Mouse (Mus musculus) stomach, postnatal 0 days (tissue): ENCODE measurements around the gene Myh6. TPM values are rescaled to one million over a fixed set of nuclear protein-coding genes. Genes with fewer than 3 reads are reported as not detected.
A peak's percentile ranks its signal among the peaks of the same experiment; 100 is the strongest.

Experiments used
- ATAC-seq: fragments of 200-750 bp; cut with Nextera tagmentation; 2 replicates; pipeline ENCODE4 v1.8.0; 2017; ENCODE audit not compliant: low FRiP score, low TSS enrichment
- DNase-seq: peaks from one replicate; pipeline ENCODE4 v3.0.0-alpha.2; 2016; ENCODE audit warnings: low spot score
- H3K27ac ChIP-seq: fragments of 300-500 bp; sonication (generic); replicated peaks from 2 replicates; pipeline ENCODE4 v1.5.1; 2014; ENCODE audit warnings: mild to moderate bottlenecking, control low read depth
- H3K27me3 ChIP-seq: fragments of 300-500 bp; sonication (generic); 2 replicates; pipeline ENCODE4 v1.6.1; 2014; ENCODE audit warnings: low read length; ENCODE audit not compliant: control insufficient read depth, insufficient read depth
- H3K36me3 ChIP-seq: fragments of 300-500 bp; sonication (generic); 2 replicates; pipeline ENCODE4 v1.6.1; 2014; ENCODE audit warnings: low read length, mixed read lengths; ENCODE audit not compliant: control insufficient read depth, insufficient read depth
- H3K4me1 ChIP-seq: fragments of 300-500 bp; sonication (generic); replicated peaks from 2 replicates; pipeline ENCODE4 v1.6.1; 2014; ENCODE audit warnings: antibody characterized with exemption; ENCODE audit not compliant: control insufficient read depth, insufficient read depth
- H3K4me2 ChIP-seq: fragments of 300-500 bp; sonication (generic); replicated peaks from 2 replicates; pipeline ENCODE4 v1.6.1; 2014; ENCODE audit warnings: low read depth, mild to moderate bottlenecking, control low read depth, moderate library complexity
- H3K4me3 ChIP-seq: fragments of 300-500 bp; sonication (generic); 2 replicates; pipeline ENCODE4 v1.5.1; 2014; ENCODE audit warnings: low read depth, low read length, control low read depth
- H3K9ac ChIP-seq: fragments of 300-500 bp; sonication (generic); 2 replicates; pipeline ENCODE4 v1.6.1; 2014; ENCODE audit warnings: mild to moderate bottlenecking, low read length, control low read depth, mixed read lengths
- H3K9me3 ChIP-seq: fragments of 300-500 bp; sonication (generic); 2 replicates; pipeline ENCODE4 v1.6.1; 2016; ENCODE audit warnings: low read length; ENCODE audit not compliant: control insufficient read depth
- CTCF ChIP-seq: IDR thresholded peaks from 2 replicates; pipeline ENCODE4 v1.5.1; 2016; ENCODE audit warnings: antibody characterized with exemption, low read depth, mild to moderate bottlenecking, moderate library complexity
- EP300 ChIP-seq: optimal IDR thresholded peaks from 2 replicates; pipeline ENCODE3; 2016; ENCODE audit warnings: antibody characterized with exemption
- WGBS: fragments of 180-500 bp; shearing (Covaris S2); extraction: QIAGEN DNeasy Blood & Tissue Kit; methylation state at CpG from one replicate; pipeline ENCODE4 v1.1.7; 2014; 5-methylcytosine and 5-hydroxymethylcytosine counted together
- polyA plus RNA-seq: library from polyadenylated mRNA; unstranded; fragments of >200 nt; fragmentation: Nextera tagmentation; extraction: Ambion mirVana; gene quantifications from 2 replicates; pipeline ENCODE4 v1.2.1, GENCODE M21; 2015

Gene Myh6
- polyA plus RNA-seq, 1 experiment from 2014 or later = 0.29 TPM

DNA sequence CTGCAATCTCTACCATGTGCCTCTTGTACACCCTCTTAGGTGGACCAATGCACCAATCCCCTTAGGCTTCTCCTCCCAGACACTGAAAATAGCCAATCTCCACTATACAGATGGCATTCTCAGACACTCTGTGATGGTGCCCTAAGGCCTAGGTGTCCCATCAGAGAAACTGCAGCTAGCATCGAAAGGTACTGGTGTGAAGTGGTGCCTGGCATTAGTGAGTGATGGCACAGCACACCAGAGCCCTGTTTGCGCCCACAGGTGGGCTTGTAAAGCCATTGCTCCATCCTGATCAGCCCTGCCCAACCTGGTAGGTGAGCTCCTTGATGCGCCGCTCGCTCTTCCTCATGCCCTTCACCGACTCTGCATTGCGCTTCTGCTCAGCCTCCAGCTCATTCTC, 22.8 kb downstream of the Myh6 start:
- 93% methylated on average over 7 of the region's 7 CpGs for WGBS
- Histone ChIP-seq H3K27me3 (no peaks in the 10 kb centered on the region), H3K27ac (no peak overlapping the region), H3K9me3 (no peaks in the 10 kb centered on the region), H3K36me3 (no peaks in the 10 kb centered on the region), H3K4me2 (no peak overlapping the region), H3K9ac (no peak overlapping the region), H3K4me3 (no peak overlapping the region), H3K4me1 (no peaks in the 10 kb centered on the region)
- TF ChIP-seq CTCF (no peak), EP300 (no peak)
- ATAC-seq (no peak), DNase-seq (no peak)

DNA sequence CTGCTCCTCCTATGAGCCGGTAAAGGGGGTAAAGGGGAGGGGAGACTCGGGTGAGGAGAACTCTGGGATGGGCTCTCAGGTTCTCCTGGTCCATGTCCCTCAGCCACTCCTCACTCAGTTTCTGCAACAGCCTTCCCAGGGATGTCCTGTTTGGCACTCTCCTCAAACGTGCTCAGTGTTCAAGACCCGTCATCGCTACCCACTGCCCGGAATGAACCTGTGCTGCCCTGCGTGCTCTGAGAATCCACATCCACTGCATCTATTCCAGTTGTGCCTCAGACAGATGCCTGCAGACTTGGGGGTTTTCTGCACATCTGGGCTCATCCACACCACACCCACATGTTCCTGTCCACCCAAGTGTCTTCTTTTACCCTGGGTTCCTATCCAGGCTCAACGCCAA, 24.2 kb downstream of the Myh6 start:
- no peak for TF ChIP-seq CTCF
- 91% methylated on average over 8 of the region's 8 CpGs for WGBS
- no peak overlapping the region for H3K9ac ChIP-seq
- no peaks in the 10 kb centered on the region for H3K27me3 ChIP-seq
- H3K36me3 ChIP-seq = no peaks in the 10 kb centered on the region
- no peak overlapping the region for H3K27ac ChIP-seq
- no peak overlapping the region for H3K4me2 ChIP-seq
- H3K4me1 ChIP-seq = no peaks in the 10 kb centered on the region
- H3K9me3 ChIP-seq = no peaks in the 10 kb centered on the region
- no peak overlapping the region for H3K4me3 ChIP-seq
- ATAC-seq (no peak), DNase-seq (no peak)

DNA sequence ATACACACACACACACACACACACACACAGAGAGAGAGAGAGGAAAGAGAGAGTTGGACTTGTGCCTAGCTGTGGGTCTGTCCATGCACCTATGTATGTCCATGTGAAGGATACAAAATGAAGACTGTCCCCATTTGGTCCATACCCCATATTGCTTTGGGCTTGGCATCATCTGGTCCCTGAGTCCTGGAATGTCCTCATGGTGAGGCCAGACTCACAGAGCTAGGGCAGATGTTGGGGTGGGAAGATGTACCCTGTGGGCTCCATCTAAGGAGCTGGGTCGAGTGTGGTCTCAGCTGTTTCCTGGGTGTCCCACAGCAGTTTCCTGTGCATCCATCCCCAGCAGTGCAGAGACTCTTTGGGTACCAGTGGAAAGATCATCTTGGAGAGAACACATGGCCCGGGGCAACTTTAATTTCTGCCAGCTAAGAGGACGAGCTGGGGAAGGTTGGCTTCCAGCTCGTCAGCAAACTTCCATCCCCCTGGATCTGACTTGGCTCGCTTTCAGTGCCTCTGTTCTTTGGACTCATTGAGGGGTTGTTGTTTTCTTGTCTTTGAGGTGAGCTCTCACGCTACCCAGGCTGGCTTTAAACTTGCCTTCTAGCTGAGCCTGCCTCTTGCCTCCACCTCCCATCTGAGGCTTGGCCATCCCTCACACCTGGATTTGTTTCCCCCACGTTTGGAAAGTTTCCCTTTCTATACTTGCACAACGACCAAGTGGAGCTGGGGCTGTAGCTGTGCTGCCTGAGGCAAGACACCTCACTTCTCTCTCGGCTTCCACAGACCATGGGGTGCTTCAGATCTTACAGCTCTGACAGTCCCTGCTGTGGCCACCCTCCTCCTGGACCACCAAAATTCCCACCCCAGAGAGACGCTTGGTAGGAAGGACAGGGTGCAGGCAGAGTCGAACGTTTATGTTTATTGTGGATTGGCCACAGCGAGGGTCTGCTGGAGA, 25.4 kb downstream of the Myh6 start:
- H3K9me3 ChIP-seq = no peaks in the 10 kb centered on the region
- no peaks in the 10 kb centered on the region for H3K36me3 ChIP-seq
- ATAC-seq = no peak

DNA sequence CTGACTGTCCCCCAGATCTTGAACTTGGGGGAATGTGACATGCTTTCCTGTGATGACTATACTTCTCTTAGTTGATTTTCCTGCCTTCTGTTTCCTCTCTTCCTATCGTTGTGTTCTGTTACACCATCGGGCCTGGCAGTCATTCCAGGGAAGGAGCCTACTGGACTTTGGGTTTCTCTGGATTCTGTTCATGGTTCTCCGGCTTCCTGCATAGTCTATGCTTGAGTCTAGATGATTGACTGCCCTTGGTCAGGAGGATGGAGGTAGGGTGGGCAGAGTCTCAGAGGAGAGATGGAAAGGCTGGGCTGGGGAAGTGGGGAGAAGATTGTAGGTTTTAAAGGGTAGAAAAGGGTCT, 26.6 kb downstream of the Myh6 start:
- no peaks in the 10 kb centered on the region for H3K4me1 ChIP-seq
- ATAC-seq = no peak
- no peaks in the 10 kb centered on the region for H3K36me3 ChIP-seq
- H3K27me3 ChIP-seq = no peaks in the 10 kb centered on the region
- H3K9ac ChIP-seq = no peak overlapping the region
- TF ChIP-seq EP300 = no peak
- no peak for TF ChIP-seq CTCF
- no peak overlapping the region for H3K27ac ChIP-seq
- H3K4me3 ChIP-seq = no peak overlapping the region
- H3K9me3 ChIP-seq = no peaks in the 10 kb centered on the region
- no peak for DNase-seq
- H3K4me2 ChIP-seq = no peak overlapping the region
- 66% methylated on average over 3 of the region's 3 CpGs for WGBS

More for the DNA sequence above, 25.4 kb downstream of the Myh6 start:
- H3K4me2 ChIP-seq = no peak overlapping the region
- WGBS = 59% methylated on average over 13 of the region's 13 CpGs
- no peak overlapping the region for H3K9ac ChIP-seq
- DNase-seq = no peak
- no peak overlapping the region for H3K4me3 ChIP-seq
- TF ChIP-seq CTCF (no peak), EP300 (no peak)
- H3K27ac ChIP-seq = no peak overlapping the region
- H3K4me1 ChIP-seq = no peaks in the 10 kb centered on the region
- H3K27me3 ChIP-seq = no peaks in the 10 kb centered on the region

DNA sequence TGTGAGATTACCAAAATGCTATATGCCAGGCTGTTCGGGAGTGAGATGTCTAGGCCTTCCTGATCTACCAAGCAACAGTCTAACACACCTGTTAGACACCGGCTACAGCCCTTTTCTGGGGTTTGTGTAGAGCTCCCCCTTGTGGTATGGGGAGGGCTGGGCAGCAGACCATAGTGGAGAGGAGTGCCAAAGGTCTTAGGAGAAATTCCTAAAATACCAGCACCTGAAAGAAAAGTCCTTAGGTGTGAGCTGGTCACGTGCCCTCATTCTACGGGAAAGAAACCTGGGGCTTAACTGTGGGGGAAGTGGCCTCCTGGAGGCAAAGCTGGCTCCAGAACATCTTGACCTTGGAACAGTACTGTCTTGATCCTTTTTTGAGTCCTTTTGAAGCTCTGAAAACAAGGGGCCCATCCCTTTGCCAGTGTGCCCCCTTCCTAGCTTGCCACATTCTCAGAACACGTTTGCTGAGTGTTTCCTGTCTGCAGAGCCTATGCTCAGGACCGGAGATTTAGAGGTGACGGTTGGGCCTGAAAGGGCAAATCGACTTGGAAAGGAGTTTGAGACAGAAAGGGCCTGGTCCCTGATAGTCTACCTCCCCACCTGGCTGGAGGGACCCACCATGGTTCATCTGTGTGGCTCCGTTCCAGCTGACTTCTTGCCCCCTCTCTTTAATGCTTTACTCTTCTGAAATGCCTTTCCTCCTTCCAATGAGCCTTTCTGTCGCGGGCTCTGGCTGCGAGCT, 27.1 kb downstream of the Myh6 start:
- peak; percentile 76 for ATAC-seq
- DNase-seq = peak; percentile 79
- no peaks in the 10 kb centered on the region for H3K27me3 ChIP-seq
- no peaks in the 10 kb centered on the region for H3K9me3 ChIP-seq
- no peak overlapping the region for H3K4me3 ChIP-seq
- 56% methylated on average over 12 of the region's 12 CpGs for WGBS
- TF ChIP-seq EP300 (no peak), CTCF (peak; percentile 95)
- H3K4me2 ChIP-seq = no peak overlapping the region
- no peak overlapping the region for H3K27ac ChIP-seq
- no peaks in the 10 kb centered on the region for H3K36me3 ChIP-seq
- H3K9ac ChIP-seq = no peak overlapping the region
- H3K4me1 ChIP-seq = no peaks in the 10 kb centered on the region
